20 mouse cellular contexts compared by ENCODE assay signal in genomic region chr9:99499336-99499735, GRCm38 (mm10). TPM values are rescaled to one million over a fixed set of nuclear protein-coding genes. Genes with fewer than 3 reads are reported as not detected.
"Had no signal": no experiment of that assay in that cellular context is flagged by ENCODE, and none has a peak within 500 bp of the region (broad histone marks: within the 10 kb centered on the region; RNA-seq: fewer than 3 reads in every experiment).

No protein-coding gene starts in this region.

- H3K4me3 ChIP-seq: layer of hippocampus, adult 2 months; left cerebral cortex, adult 2 months; limb, embryonic 10.5 days; midbrain, embryonic 12.5 days; neural tube, embryonic 13.5 days; stomach, embryonic 15.5 days had no signal

- H3K27me3 ChIP-seq: midbrain, embryonic 12.5 days; neural tube, embryonic 13.5 days; stomach, embryonic 15.5 days had no signal

- H3K4me1 ChIP-seq: limb, embryonic 10.5 days; midbrain, embryonic 12.5 days; neural tube, embryonic 13.5 days; stomach, embryonic 15.5 days had no signal

- H3K27ac ChIP-seq: layer of hippocampus, adult 2 months; left cerebral cortex, adult 2 months; limb, embryonic 10.5 days; liver, embryonic 14.5 days; midbrain, embryonic 12.5 days; neural tube, embryonic 13.5 days; stomach, embryonic 15.5 days had no signal

- H3K4me2 ChIP-seq: midbrain, embryonic 12.5 days; neural tube, embryonic 13.5 days; stomach, embryonic 15.5 days had no signal

- H3K9ac ChIP-seq: liver, embryonic 14.5 days; midbrain, embryonic 12.5 days; neural tube, embryonic 13.5 days; stomach, embryonic 15.5 days had no signal

- ATAC-seq: lung, postnatal 0 days; midbrain, embryonic 16.5 days had no signal

- H3K9me3 ChIP-seq: limb, embryonic 10.5 days; midbrain, embryonic 12.5 days; neural tube, embryonic 13.5 days; stomach, embryonic 15.5 days had no signal

- DNase-seq: kidney, adult 18-20 months; kidney, postnatal 10 days; kidney, postnatal 4 days; lung, adult 2 months; lung, postnatal 36 days; right cerebral cortex, postnatal 14 days; thymus, adult 2 months; thymus, postnatal 25 days had no signal

RNA-seq across cellular contexts. Expression of gene Nme9, which starts 48.1 kb away (rescaled TPM):
- total RNA-seq: left cerebral cortex, adult 2 months; left cerebral cortex, postnatal 14 days had no signal
- polyA plus RNA-seq: kidney, embryonic 14.5 days; limb, embryonic 10.5 days; limb, embryonic 14.5 days; midbrain, embryonic 12.5 days; neural tube, embryonic 13.5 days had no signal
